Mouse (Mus musculus) hindlimb bud, embryonic 11.5 days (tissue): ENCODE measurements around the gene Ltf.

Experiments
- DNase-seq: peaks from one replicate; pipeline ENCODE4 v3.0.0-alpha.2; 2012; ENCODE audit warnings: low read depth, low spot score; ENCODE audit errors: extremely low spot score

Gene Ltf

GRCm38 (mm10) chr9:111033717-111034116 lies 14.6 kb downstream of the Ltf start:
- no peak for DNase-seq

DNA sequence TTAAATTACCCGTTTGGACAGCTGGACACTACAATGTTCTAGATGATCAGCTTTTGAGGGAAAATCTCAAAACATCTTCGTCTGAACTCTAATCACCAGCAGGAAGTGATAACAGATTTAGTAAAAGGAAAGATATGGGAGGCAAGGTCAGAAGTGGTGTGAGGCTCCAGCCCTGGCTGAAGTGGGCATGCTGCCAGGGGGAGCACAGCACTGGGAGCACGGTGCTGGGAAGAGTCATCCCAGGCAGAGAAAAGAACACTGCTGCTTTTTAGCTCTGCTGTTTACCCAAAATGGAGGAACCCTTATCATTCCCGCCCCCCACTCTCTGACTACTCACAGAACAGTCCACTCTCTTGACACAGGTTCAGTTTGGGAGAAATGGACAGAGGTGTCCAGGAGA lies 20.9 kb downstream of the Ltf start:
- no peak for DNase-seq

GRCm38 (mm10) chr9:111042266-111042665 lies 23.2 kb downstream of the Ltf start:
- DNase-seq, result no peak

- DNase-seq, result no peak
Measured at GRCm38 (mm10) chr9:111046222-111046621, 27.2 kb downstream of the Ltf start.

DNA sequence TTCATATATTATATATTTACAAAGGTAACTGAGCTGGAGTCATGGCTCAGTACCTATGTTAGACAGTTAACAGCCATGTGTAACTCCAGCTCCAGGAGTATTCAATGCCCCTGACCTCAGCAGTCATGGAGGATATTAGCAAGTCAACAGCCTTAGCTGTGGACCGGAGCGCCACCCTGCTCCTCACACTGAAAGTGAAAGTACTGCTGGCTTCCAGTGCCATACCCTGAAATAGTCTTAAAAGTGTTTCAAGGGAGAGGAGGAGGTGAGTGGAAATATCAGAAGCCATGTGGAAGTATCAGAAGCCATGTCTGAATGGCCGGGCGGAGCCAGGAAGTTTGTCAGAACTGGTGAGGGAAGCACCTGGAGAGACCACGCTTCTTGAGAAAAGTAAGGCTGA lies 28.2 kb downstream of the Ltf start:
- no peak for DNase-seq

- no peak for DNase-seq
Measured at GRCm38 (mm10) chr9:111048452-111048851, 29.4 kb downstream of the Ltf start.

GRCm38 (mm10) chr9:111054923-111055322 lies 35.9 kb downstream of the Ltf start:
- DNase-seq, result no peak

DNA sequence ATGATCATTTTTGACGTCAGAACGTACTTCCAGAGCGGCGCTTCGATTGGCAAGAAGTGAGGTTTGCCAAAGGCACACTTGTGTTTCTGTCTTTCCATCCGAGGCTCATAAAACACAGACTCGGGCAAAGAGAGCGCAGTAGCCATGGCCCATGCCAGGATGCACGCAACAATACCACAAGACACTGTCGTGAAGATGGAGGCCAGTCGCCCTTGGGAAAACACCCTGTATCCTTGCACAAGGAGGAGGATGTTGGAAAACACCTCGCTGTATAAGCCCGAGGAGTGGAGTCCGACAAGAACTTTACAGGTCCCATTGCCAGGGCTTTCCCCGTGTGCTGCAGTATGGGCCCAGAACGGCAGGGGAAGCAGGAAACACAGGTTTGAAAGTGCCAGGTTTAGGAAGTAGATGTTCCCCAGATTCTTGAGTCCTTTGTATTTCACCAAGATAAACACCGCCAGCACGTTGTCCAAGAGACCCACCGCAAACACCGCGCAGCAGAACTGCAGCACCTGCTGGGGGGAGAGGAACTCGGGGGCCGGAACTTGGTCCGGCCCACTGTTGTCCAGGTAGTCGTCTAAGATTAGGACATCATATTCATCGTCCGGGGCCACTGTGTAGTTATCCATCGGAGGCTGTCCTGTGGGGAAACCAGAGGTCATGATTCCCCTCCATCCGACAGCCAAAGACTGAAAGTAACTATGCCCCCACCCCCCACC lies 36.9 kb downstream of the Ltf start:
- DNase-seq, result no peak

DNA sequence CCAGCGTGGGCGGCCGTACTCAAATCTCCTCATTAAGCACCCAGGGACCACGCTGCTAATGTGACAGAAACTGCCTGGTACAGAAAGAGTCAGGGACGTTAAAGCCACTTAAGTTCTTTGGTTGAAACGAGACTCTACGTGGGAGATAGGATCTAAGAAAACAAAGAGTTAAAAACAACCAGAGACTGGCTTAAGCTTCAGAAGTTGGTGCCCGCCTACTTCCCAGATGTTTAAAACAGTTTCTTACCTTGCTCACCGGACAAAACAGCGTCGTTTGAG lies 37.4 kb downstream of the Ltf start:
- no peak for DNase-seq

- no peak for DNase-seq
Measured at GRCm38 (mm10) chr9:111056798-111057543, 37.9 kb downstream of the Ltf start, which contains the start of gene Ccrl2. TSS of gene Ccrl2 (minus strand) at chr9:111057519.

- DNase-seq, result no peak
Measured at GRCm38 (mm10) chr9:111057544-111058370, 38.7 kb downstream of the Ltf start.

DNA sequence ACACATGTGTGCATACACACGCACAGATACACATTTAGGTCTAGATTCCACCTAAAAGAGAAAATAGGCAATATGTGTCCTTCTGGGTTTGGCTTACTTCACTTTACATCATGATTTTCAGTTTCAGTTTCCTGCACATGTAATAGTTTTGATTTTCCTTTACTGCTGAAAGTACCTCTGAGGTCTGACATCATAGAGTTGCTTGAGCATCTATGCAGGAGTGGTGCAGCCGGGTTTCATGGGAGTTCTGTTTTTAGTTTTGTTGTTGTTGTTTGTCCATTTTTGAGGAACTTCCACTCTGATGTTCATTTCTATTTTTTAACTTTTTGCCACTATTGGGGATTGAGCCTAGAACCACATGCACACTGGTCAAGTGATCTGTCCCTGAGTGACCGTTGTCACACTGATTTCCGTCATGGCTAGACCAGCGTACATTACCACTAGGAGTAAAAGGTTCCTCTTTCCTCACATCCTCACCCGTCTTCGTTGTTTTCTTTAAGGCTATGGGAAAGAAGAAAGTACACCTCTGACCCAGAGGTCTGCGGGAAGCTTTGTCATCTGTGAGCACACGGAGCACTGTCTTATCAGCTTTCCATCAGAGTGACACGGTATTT lies 40.0 kb downstream of the Ltf start:
- no peak for DNase-seq

GRCm38 (mm10) chr9:111062840-111063239 lies 43.8 kb downstream of the Ltf start:
- DNase-seq, result no peak

DNA sequence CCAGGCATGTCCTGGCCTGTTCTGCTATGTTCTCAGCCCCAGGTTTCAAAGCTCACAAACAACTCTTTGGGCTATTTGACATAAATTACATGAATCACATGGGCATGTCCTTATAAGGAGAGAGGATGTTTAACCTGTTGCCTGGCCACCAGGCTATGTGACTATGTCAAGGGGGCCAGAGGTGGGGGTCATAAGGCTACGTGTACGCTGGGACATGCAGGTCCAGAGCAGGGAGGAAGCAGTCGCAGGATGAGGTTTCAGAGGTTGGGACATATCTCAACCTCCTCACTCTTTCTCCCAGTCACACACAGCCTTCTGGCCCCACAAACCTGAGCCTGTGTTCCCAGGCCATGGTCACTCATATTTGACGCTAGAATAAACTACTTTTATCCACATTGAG lies 48.0 kb downstream of the Ltf start:
- no peak for DNase-seq

DNA sequence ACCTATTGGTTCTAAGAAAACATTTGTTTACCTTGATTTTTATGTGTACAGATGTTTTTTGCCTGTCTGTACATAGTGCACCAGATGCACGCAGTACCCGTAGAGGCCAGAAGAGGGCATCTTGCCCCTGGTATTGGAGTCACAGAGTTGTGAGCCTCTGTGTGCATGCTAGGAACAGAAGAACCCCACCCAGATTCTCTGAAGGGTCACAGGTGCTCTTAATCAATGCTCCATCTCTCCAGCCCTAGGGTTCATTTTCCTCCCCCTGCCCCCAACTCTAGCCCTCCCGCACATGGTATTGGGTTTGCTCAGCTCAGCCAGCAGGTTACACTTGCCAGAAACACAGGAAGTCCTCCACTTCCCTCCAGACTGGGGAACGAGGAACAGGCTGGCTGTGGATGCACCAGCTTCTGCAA lies 51.5 kb downstream of the Ltf start:
- DNase-seq, result peak; percentile 56

GRCm38 (mm10) chr9:111072175-111072574 lies 53.1 kb downstream of the Ltf start:
- no peak for DNase-seq

- DNase-seq, result no peak
Measured at GRCm38 (mm10) chr9:111072971-111073370, 53.9 kb downstream of the Ltf start.

- DNase-seq, result no peak
Measured at GRCm38 (mm10) chr9:111077745-111078144, 58.7 kb downstream of the Ltf start.

DNA sequence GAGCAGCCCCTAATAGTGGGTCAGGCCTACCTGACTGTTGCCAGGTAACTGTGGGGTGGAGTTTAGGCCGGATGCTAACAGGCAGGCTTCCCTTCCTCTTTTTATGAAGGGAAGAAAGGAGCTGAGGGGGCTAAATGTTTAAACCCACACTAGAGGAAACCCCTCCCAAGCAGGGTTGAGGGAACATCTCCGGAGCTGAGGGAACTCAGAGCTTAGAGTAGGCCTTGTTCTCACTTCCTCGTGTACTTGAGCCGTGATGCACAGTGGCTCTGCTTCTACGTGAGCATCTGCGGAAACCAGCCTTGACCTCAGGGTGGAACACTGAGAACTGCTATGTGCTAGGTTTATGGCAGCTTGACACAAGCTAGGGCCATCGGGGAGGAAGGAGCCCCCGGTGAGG lies 61.7 kb downstream of the Ltf start:
- no peak for DNase-seq

DNA sequence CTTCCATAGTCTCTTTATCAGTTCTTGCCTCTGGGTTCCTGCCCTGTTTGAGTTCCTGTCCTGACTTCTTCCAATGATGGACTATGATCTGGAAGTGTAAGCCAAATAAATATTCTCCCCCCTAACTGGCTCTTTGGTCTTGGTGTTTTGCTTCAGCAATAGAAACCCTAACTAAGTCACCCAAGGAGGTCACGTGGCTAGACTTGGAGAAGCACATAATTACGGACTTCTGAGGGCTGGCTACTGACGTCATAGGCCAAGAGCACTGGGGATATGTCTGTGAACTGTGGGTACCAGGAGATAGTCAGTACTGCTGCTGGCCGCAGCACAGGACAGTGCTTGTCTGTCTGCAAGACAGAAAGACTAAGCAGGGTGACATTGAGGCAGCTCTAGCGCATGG lies 62.7 kb downstream of the Ltf start:
- no peak for DNase-seq

GRCm38 (mm10) chr9:111085329-111085728 lies 66.3 kb downstream of the Ltf start:
- no peak for DNase-seq
